11 mouse cellular contexts compared by ENCODE assay signal in genomic region chr16:6479616-6480410, GRCm38 (mm10).
DNase-seq lines count a peak whose midpoint lies in the region; ATAC-seq lines count a peak whose summit lies in the region.
"Had no signal": no experiment of that assay in that cellular context is flagged by ENCODE, and none has a peak within 500 bp of the region (broad histone marks: within the 10 kb centered on the region; RNA-seq: fewer than 3 reads in every experiment).

No protein-coding gene starts in this region.

- no peaks in the 10 kb centered on the region for H3K27me3 ChIP-seq in lung, embryonic 15.5 days
- no peaks in the 10 kb centered on the region for H3K27me3 ChIP-seq in forebrain, embryonic 14.5 days (replicated peaks; ENCODE audit: control insufficient read depth, insufficient read depth, low read length)
- no peaks in the 10 kb centered on the region for H3K27me3 ChIP-seq in neural tube, embryonic 14.5 days (ENCODE audit: control insufficient read depth, insufficient read depth, low read length)
- H3K27me3 ChIP-seq in heart, embryonic 11.5 days (ENCODE audit: control insufficient read depth, insufficient read depth, low read length), result 0 out of 2 replicates have a peak, but pooled peaks cover 5% of the 10 kb centered on the region
- H3K27me3 ChIP-seq: megakaryocyte, embryonic 14.5 days; Patski had no signal

- ATAC-seq in lung, embryonic 15.5 days (ENCODE audit: borderline replicate concordance, extremely low read depth, low FRiP score, low TSS enrichment), result peak; percentile 70; the same call in 1 of the 2 replicates
- peak; percentile 89 for ATAC-seq in forebrain, embryonic 14.5 days
- ATAC-seq in neural tube, embryonic 14.5 days (ENCODE audit: low read depth), result peak; percentile 87
- ATAC-seq in heart, embryonic 11.5 days (replicated peaks; ENCODE audit: insufficient number of reproducible peaks, low FRiP score, low TSS enrichment), result no peak
- ATAC-seq: inflammation-experienced regulatory T-cells, adult 6 months; Patski had no signal

- H3K9ac ChIP-seq in lung, embryonic 15.5 days, result no peak overlapping the region
- peak overlapping the region; percentile 4; the same call in 1 of the 2 replicates for H3K9ac ChIP-seq in forebrain, embryonic 14.5 days (ENCODE audit: low read length)
- no peak overlapping the region for H3K9ac ChIP-seq in neural tube, embryonic 14.5 days (replicated peaks; ENCODE audit: low read depth, low read length)
- H3K9ac ChIP-seq in heart, embryonic 11.5 days (ENCODE audit: low read depth, low read length), result no peak overlapping the region

- no peak for DNase-seq in lung, postnatal 25 days (ENCODE audit: low spot score)
- peak; percentile 54 for DNase-seq in cerebellum, adult 11-12 months
- peak; percentile 91 for DNase-seq in forebrain, embryonic 14.5 days (ENCODE audit: low spot score)
- no peak for DNase-seq in thymus, postnatal 14 days
- DNase-seq: thymus, postnatal 36 days had no signal

- H3K4me3 ChIP-seq in lung, embryonic 15.5 days, result no peak overlapping the region
- H3K4me3 ChIP-seq in forebrain, embryonic 14.5 days (ENCODE audit: low read depth, low read length), result no peak overlapping the region
- no peak overlapping the region for H3K4me3 ChIP-seq in neural tube, embryonic 14.5 days (ENCODE audit: low read depth, low read length)
- no peak overlapping the region for H3K4me3 ChIP-seq in heart, embryonic 11.5 days (ENCODE audit: low read depth, low read length)
- H3K4me3 ChIP-seq: megakaryocyte, embryonic 14.5 days had no signal

- no peaks in the 10 kb centered on the region for H3K36me3 ChIP-seq in lung, embryonic 15.5 days
- no peaks in the 10 kb centered on the region for H3K36me3 ChIP-seq in forebrain, embryonic 14.5 days (ENCODE audit: control insufficient read depth, insufficient read depth, low read length)
- no peaks in the 10 kb centered on the region for H3K36me3 ChIP-seq in neural tube, embryonic 14.5 days (ENCODE audit: control insufficient read depth, insufficient read depth, low read length)
- H3K36me3 ChIP-seq in heart, embryonic 11.5 days (ENCODE audit: control insufficient read depth, insufficient read depth, low read length), result no peaks in the 10 kb centered on the region

- H3K9me3 ChIP-seq in lung, embryonic 15.5 days, result no peaks in the 10 kb centered on the region
- H3K9me3 ChIP-seq in forebrain, embryonic 14.5 days (replicated peaks; ENCODE audit: control insufficient read depth, low read length), result no peaks in the 10 kb centered on the region
- H3K9me3 ChIP-seq in neural tube, embryonic 14.5 days (ENCODE audit: control insufficient read depth, low read length), result no peaks in the 10 kb centered on the region
- H3K9me3 ChIP-seq in heart, embryonic 11.5 days (replicated peaks; ENCODE audit: control insufficient read depth, low read length), result no peaks in the 10 kb centered on the region
- H3K9me3 ChIP-seq: megakaryocyte, embryonic 14.5 days had no signal

- peaks cover 4% of the 10 kb centered on the region; the same call in 1 of the 2 replicates for H3K4me1 ChIP-seq in lung, embryonic 15.5 days
- peaks cover 11% of the 10 kb centered on the region for H3K4me1 ChIP-seq in forebrain, embryonic 14.5 days (ENCODE audit: control insufficient read depth, insufficient read depth, low read length)
- H3K4me1 ChIP-seq in neural tube, embryonic 14.5 days (ENCODE audit: control insufficient read depth, insufficient read depth, low read length), result peaks cover 13% of the 10 kb centered on the region; the same call in 1 of the 2 replicates
- no peaks in the 10 kb centered on the region for H3K4me1 ChIP-seq in heart, embryonic 11.5 days (ENCODE audit: control insufficient read depth, insufficient read depth, low read length)
- H3K4me1 ChIP-seq: megakaryocyte, embryonic 14.5 days had no signal

- H3K4me2 ChIP-seq in lung, embryonic 15.5 days, result no peak overlapping the region
- no peak overlapping the region; the same call in 1 of the 2 replicates for H3K4me2 ChIP-seq in forebrain, embryonic 14.5 days (ENCODE audit: low read length)
- no peak overlapping the region; the same call in 1 of the 2 replicates for H3K4me2 ChIP-seq in neural tube, embryonic 14.5 days (ENCODE audit: low read depth, low read length)
- no peak overlapping the region for H3K4me2 ChIP-seq in heart, embryonic 11.5 days

- no peak overlapping the region for H3K27ac ChIP-seq in lung, embryonic 15.5 days
- H3K27ac ChIP-seq in forebrain, embryonic 14.5 days (ENCODE audit: low read depth, low read length), result peak overlapping the region; percentile 71
- peak overlapping the region; percentile 64 for H3K27ac ChIP-seq in neural tube, embryonic 14.5 days (ENCODE audit: low read depth, low read length)
- H3K27ac ChIP-seq in heart, embryonic 11.5 days (ENCODE audit: low read depth, low read length), result no peak overlapping the region

- 22% methylated on average over 3 of the region's 3 CpGs for WGBS in lung, embryonic 15.5 days
- 6% methylated on average over 3 of the region's 3 CpGs for whole genome bisulfite sequencing in forebrain, embryonic 14.5 days
- 25% methylated on average over 3 of the region's 3 CpGs for WGBS in neural tube, embryonic 14.5 days
- WGBS in heart, embryonic 11.5 days (ENCODE audit: insufficient replicate concordance), result 18% methylated on average over 3 of the region's 3 CpGs

Comparison
In these comparisons a context has a peak if more than half of its experiments do, and no peak if none do; other contexts are left out.
1. H3K27ac ChIP-seq: peak in forebrain, embryonic 14.5 days (single experiment) and neural tube, embryonic 14.5 days (single experiment); none in lung, embryonic 15.5 days (single experiment) and heart, embryonic 11.5 days (single experiment).
2. DNase-seq: peak in cerebellum, adult 11-12 months (single experiment) and forebrain, embryonic 14.5 days (single experiment); none in lung, postnatal 25 days (single experiment) and thymus, postnatal 14 days (single experiment).